Mouse (Mus musculus): ENCODE data around the gene Atxn7l1.
"Not testable (repeated sequence)": the region's sequence is repeated elsewhere in the genome, so short reads cannot be mapped to it uniquely, and the experiment has no call there.

Atxn7l1 gene

DNA sequence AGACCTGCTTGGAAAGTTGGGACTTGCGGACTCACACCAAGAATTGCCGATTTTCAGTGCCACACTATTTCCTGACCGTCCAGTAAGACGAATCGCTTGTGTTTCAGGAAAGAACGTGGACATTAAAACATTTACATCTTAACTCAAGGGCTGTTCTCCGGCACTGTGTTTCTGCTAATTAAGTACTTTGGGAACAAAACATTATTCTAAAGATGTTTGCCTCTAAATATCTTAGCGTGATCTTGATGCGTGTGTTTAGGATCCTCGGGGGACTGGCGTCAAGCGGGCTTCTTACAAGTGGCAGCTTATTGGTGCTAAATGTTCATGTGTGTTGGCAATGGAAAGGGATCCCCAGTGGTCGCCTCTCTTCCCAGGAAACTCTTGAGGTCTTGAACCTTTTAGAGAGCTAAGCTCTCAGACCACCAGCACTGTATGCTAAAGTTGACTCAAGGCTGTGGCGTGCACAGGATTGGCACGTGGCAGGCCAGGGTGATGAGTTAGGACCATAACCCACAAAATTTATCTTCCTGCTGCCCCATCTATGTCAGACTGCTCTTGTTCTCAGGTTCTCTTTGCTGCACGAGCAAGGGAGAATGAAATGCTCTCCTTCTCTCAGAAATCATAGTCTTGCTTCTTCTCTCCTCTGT is 2.2 kb downstream of the Atxn7l1 start:
- DNase-seq (ENCODE audit: low spot score in 2 of 2): no peak

DNA sequence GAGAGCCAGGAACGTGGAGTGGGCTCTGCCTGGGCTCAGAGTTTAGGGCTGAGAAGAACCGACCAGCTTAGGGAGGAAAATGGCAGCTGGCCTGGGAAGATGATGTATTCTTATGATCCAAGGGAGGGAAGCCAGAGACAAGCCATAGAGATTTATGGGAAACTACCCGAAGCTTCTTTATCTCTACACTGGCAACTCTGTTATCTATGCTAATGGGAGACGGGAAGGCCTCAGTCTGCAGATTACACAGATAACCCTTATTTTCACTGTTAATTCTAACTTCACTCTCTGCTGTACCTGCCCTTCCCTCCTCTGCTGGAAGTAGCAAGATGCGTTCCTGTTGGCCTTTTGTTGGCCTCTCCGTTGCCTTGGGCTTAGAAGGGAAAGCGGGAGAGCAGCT is 5.6 kb downstream of the Atxn7l1 start:
- DNase-seq (ENCODE audit: low spot score in 2 of 2): no peak

DNA sequence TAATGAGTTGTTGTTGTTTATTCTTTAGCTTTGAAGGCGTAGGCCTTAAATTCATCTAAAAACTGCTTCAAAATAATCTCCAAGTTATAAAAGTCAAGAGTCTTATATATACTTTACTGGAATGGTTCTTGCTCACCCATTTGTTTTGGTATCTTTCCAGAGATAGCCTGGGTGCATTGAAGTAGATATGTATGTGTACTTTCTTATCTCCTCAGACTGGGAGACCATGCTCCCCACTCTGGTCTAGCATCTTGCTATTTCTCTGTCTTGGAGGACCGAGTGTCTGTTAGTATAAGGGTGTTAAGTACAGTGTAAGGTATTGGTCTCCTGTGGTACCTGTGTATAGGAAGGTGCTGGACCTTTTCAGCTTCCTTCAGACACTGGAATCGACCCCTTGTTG is 6.4 kb downstream of the Atxn7l1 start:
- DNase-seq (ENCODE audit: low spot score in 2 of 2): no peak

DNA sequence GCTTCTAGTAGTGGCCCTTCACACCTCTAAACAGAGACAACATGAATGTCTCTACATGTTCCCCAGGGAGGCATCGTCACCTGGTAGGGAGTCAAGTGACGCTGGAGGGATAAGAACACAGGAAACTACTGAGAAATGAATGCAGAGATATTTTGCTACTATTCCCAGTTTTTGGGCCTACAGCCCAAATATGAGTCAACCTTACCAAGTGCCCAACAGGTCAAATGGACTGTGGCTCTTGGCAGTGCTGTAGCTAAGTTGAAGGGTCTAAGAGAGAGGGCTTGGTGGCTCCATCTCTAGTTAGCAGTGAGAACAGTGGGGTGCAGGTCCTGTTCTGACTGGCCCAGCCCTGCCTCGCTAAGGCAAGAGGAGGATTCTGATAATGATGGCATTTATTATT is 7.2 kb downstream of the Atxn7l1 start:
- DNase-seq (ENCODE audit: low spot score in 2 of 2): no peak

DNA sequence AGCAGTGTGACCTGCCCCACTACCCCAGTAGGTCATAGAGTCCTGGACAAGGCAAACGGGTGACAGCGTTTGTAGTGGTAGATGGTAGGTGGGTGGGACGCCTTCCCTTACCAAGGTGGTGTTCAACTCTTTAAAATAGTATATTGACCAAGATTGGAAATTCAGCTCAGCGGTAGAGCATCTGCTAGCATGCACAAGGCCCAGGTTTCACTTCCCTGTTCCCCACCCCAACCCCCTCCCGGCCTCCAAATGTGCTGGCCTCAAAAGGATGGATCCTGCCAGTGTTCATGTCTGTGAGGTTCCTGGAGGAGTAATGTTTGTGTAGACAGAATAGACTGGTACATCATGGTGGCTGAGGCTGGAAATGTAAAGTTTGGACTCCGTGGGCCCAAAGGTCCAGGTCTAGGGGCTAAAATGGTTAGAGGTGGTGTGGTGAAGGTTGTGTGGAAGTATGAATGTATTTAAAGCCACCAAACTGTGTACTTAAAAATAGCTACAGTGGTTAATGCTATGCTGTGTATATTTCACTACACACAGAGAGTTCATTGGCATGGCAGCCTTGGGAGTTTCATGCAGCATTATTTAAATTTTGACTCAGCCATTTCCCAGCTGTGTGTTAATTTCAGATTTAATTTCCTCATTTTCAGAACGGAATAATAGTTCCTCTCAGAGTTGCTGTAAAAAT is 9.0 kb downstream of the Atxn7l1 start:
- DNase-seq (ENCODE audit: low spot score in 2 of 2): peak in 1 of 2 experiments; percentile 49

DNA sequence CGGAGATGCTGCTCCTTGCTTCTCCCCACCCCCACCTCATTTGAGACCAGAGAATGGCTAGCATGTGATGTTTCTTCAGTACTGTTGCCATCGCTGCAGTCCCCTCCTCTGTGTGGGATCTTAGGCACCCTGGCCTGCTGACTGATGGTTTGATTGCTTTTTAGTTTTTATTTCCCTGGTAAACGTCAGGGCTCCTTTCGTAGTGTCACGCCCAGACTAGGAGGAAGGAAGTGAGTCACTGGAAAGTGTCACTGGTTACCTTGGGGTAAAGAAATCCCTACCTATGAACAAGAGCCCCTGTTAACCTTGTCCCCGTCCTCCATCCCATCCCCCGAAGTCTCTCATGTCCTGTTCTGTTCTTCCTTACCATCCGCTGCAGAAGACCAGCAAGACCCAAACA is 10.8 kb downstream of the Atxn7l1 start:
- peak; percentile 24 to 39 for DNase-seq (ENCODE audit: low spot score in 2 of 2)

DNA sequence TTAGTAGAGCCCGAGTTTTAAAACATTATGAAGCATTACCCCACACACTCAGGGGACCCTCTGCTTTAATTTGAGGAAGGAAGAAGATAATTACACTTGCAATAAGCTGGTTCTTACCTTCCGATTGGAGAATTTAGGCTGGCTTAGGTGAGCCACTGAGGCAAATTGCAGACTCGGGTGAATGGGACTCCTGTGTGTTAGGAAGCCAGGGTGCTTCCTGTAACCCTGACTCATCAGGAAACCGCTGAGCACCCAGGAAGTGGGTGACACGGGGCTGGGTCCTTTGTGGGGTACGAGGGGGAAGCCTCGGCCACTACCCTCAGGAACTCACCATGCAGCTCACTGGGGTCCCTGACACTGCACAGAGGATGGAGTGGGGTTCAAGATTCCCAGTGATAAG is 12.9 kb downstream of the Atxn7l1 start:
- DNase-seq (ENCODE audit: low spot score in 2 of 2): peak; percentile 37 to 46

DNA sequence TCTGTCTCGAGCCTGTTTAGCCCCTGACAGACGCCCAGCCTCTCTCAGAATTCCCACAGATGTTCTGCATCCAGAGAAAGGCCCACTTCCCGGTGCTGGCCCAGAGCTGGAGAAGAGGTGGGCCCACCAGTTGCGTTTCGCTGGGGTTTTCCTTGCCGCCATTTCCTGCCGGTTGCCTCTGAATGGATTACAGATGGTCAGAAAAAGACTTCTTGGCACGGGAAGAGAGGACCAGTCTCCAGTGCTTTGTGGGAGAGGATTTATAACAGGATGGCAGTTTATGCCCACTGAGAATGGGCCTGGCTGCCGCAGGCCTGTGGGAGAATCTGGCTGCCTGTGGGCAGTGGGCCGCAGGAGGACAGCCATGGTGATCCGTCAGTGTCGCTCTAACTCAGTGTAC is 15.0 kb downstream of the Atxn7l1 start:
- no peak for DNase-seq (ENCODE audit: low spot score in 2 of 2)

DNA sequence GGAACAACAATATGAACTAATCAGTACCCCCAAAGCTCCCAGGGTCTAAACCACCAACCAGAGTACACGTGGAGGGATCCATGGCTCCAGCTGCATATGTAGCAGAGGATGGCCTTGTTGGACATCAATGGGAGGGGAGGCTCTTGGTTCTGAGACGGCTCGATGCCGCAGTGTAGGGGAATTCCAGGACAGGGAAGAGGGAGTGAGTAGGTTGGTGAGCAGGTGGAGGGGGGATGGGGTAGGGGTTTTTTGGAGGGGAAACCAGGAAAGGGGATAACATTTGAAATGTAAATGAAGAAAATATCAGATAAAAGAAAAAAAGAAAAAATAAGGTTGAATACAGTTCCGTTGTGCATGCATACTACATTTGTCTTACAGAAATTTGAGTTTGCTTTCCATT is 16.5 kb downstream of the Atxn7l1 start:
- DNase-seq (ENCODE audit: low spot score in 2 of 2): not testable (repeated sequence)

DNA sequence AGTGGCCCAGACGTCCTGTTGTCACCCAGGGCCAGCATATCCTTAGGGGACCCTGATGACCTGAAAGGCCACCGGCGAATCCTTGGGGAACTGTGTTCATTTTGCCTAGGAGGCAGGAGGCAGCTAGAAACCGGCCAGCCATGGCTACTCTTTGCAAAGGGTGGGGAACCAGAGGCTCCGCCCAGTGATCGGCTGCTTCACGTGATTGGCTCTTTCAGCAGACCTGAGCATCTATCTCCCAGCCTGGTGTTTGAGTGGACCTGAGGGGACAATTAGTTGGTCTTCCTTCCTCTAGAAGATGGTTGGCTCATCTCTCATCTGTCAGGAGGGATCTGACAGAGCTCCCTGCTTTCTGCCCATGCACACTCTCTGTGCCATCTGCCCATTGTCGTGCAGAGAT is 19.2 kb downstream of the Atxn7l1 start:
- DNase-seq (ENCODE audit: low spot score in 2 of 2): no peak

DNA sequence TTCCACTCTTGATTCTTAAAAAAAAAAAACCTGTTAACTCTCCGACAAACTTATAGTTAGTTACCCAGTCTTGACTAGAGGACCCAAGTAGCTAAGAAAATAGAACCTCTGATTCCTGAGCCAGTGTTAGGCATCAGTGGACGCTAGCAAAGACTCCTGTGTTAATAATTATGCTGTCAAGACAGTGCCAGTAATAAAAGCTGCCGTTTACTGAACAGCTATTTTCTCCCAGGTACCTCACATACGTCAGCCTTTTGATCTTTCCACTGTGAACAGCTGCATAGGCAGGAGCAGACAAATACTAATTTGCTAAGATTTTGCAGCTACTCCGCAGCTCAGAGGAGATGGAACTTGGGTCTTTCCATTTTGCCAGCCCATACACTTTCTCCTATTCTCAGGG is 20.1 kb downstream of the Atxn7l1 start:
- no peak for DNase-seq (ENCODE audit: low spot score in 2 of 2)

DNA sequence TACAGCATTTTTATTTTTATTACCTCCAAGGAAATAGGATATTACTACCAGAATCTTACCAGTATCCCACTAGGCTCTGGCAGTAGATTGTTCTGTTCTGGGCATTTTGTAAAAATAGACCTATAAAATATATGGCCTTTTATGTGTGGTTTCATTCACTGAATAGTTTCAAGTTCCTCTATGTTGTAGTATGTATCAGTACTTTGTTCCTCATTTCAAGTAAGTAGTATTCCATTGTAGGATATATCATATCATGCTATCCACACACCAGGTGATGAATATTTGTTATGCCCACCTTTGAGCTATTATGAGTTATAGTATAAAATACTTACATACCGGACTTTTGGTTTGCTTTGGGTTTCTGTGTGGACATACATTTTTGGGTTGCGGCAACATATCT is 21.0 kb downstream of the Atxn7l1 start:
- DNase-seq (ENCODE audit: low spot score in 2 of 2): no peak

DNA sequence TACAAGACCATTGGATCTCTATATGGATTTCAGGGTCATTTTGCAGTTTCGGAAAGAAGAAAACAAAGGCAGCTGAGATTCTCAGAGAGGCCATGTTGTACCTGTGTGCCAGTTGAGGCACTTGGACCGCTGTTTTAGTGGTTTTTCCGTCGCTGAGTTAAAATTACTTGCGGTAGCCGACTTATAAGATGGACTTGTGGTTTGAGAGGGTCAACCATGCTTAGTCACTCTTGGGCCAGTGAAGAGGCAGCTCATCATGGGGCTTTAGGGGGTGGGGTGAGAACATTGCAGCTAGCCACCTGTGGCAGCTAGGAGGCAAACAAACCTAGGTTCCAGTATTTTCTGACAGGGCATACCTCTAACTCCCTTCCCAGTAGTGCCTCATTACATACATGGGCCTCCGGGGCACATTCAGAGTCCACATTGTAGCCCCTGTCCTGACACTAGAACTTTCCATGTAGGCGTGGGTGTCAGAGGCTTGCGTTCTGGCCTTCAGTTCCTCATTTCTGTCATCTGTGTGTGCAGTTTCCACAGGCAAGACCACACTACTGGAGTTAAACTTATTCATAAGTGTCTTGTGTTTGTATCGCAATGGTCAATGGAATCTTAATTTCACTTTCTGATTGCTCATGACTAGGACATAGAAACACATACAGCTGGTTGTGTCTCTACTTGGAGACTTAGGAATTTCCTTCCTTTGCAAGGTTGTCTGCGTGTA is 22.4 kb downstream of the Atxn7l1 start:
- peak; percentile 14 to 33 for DNase-seq (ENCODE audit: low spot score in 2 of 2)

DNA sequence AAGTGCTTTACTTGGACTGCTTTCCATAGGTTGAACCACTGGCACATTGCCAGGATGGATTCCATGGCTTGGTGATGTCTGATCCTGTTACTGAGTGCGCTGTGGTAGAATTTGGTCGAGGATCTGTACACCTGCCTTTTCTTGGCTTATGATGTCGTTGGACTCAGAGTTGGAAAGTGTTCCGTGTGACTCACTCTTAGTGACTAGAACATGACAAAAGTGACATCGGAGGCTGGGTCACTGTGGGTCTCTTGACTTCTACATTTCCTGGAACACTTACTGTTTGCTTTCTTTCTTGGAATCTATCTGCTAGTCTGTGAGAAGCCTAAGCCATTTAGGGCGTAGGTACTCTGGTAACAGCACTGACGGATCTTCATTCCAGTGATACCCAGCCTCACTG is 23.3 kb downstream of the Atxn7l1 start:
- no peak for DNase-seq (ENCODE audit: low spot score in 2 of 2)

DNA sequence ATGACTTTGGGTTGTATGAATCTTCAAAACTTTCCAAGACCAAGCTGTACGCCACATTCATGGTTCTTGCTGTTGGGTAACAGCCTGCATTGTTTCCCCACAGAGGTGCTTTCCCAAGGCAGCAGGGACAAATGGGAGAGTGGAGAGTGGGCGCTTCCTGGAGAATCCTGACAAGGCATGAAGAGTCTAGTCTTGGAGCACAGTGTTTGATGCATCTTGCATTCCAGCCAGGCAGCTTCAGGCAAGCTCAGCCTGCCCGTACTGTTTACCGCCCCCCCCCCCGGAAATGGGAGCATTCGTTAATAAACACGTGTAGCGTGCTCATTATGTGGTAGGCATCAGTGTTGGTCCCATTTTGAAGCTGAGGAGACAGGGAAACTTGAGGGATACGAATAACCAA is 25.4 kb downstream of the Atxn7l1 start:
- DNase-seq (ENCODE audit: low spot score in 2 of 2): no peak

DNA sequence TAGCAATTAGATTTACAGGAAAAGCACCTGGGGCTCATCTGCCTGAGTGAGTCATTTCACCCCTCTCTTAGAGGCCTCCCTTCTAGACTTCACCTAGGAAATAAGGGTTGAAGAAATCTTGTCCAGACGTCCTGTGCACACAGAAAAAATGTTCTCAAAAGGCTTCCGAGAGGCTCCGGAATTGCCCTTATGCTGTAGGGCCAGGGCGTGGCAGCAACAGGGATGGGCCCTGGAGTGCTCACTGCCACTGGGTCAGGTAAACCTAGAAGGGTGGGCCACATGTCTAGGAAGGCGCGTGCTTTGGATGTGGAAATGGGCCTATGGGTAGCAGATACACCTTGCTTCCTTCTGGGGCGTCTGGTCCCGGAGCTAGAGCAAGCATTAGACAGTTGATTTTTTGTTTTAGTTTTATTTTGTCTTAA is 26.2 kb downstream of the Atxn7l1 start:
- no peak for DNase-seq (ENCODE audit: low spot score in 2 of 2)

DNA sequence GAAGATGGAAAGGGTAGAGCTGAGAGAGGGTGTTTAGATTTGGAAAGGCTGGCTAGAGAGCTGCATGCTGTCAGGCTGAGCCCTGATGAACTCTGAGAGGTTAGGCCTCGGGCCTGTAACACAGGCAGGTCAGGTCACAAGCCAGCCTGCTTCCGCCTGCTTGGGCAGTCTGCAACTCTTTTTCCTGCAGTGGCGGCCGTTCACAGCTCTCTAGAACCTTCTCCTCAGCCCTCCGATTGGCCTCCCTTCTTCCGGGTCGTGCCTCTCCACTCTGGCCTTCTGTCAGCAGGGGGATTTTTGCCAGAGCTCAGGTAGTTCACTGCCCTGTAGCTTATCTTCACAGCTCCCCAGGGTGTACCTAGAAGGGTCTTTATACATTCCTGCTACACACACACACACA is 26.7 kb downstream of the Atxn7l1 start:
- DNase-seq (ENCODE audit: low spot score in 2 of 2): no peak

DNA sequence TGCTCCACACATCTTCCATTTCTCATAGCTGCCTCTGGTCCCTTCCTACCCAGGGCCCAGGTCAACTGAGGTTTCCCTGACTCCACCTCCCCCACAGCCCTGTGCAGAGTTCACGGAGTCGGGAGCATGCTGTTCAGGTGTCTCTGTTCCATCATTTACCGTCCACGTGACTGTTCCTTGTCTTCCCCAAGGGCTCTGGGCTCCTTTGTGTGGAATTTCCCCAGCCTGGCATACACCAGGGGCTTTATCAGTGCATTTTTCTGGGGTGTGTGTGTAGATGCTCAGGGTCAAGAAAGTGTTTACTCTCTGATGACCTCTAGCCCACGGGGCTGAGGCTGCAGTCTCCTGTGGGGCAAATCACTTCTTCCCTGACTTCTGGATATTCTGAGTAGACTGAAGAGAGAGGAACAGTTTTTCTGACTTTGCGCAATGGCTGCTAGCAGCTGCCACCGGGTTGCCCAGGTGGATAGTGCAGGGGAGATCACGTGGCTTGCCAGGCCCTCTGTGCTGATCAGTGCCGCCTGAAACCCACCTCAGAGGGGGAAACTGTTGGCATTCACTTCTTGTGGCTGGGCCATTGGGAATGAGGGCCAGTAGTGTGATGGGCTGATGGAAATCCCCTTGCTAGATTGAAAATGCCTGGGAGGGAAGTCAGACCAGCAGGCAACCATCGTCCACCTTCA is 27.3 kb downstream of the Atxn7l1 start:
- DNase-seq (ENCODE audit: low spot score in 2 of 2): no peak

DNA sequence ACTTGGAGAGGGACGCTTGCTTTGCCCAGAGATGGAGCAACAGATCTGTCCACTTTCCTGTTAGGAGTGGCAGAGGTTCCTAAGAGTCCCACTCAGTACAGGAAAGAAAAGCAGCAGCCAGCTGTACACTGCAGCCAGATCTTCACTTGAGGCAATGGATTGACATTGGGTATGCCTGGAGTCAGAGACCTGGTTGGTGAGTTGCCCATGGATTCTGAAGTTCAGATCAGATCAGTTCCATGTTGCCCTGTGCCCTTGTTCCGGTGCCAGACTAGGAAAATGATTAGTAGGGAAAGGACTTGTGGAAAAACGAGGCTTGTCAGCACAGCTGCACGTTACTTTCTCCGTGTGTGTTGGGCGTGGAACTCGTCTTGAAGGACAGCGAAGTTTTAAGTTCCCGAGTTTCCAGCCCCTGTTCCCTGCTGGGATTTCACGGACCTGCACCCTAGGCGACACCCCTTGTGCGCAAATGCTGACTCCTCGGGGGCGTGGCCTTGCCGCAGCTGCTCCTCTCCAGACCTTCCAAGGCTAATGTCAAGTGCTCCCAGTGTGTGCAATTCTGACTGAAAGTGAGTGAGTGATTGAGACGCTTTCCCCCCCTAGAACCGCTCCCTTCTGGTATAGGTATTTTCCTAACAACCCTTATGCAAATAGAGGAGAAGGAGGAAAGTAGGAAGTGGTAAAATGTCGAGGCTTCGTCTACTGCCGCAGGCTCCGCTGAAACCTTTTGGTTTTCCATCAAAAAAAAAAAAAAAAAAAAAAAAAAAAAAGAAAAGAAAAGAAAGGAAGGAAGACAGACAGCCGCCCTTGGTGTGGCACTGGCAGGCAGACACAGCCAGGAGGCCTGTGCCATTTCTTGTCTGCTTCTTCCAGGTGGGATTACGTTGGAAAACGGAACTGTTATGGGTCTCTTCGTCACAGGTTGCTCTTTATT is 28.4 kb downstream of the Atxn7l1 start:
- no peak for DNase-seq (ENCODE audit: low spot score in 2 of 2)

DNA sequence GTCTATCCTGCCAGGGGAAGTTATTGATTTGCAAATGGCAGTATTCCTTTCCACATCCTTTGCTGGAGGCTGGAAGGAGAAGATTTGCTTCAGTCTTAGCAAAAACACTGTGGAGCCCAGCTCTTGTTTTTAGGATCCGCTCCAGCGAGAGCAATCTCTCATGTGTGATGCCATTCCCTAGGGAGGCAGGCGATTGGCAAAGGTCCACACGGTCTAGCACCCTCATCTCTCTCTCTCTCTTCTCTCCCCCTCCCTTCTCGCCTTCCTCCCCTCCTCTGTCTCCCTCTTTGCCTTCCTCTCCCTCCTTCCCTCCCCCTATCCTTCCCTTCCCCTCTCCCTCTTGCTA is 29.0 kb downstream of the Atxn7l1 start:
- no peak for DNase-seq (ENCODE audit: low spot score in 2 of 2)

DNA sequence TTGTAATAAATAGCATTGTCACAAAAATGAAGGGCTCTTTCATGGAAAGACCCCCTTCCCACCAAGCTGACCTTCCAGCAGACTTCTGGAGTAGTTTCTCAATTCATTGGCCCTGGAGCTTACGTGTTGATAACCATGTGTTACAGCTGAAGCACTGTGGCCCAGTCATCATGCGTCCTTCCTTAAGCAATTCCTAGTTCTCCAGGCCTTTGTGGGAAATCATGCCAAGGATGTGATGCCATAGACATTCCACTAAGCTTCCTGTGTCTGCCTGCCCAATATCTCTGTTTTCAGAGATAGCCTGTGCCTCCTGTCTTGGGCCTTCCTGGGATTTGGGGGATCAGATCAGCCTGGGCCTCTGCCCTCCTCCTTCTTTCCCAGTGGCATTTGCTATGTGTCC is 32.9 kb downstream of the Atxn7l1 start:
- no peak for DNase-seq (ENCODE audit: low spot score in 2 of 2)

DNA sequence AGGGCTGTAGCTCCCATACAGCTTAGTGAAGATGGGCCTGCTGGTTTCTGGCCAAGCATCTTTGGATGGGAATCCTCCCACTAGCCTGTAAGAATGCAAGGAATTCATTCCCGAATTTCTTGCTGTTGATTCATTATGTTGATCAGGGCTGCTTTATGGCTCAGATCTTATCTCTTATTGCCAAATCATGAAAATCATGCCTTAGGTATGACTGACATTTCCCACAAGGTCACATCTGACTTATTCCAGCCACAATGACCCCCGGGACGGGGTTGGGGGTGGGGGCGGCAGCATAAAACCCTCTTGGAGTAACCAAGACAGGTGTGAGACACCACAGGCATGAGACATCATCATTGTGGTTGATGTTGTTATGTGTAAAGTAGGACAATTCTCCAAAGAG is 34.4 kb downstream of the Atxn7l1 start:
- no peak for DNase-seq (ENCODE audit: low spot score in 2 of 2)

All from natural killer cell, adult 2 months (primary cell).